Mouse (Mus musculus) thymus, postnatal 10 days (tissue): ENCODE results near the gene Eef1a1.
"Not testable (repeated sequence)": the region's sequence is repeated elsewhere in the genome, so short reads cannot be mapped to it uniquely, and the experiment has no call there.

Source experiments
- DNase-seq, 2 experiments: peaks; one replicate each; pipeline ENCODE4 v3.0.0; 2021; ENCODE audit warnings: low spot score in 2 of 2

Eef1a1 gene

GRCm38 (mm10) chr9:78488890-78489420 lies at the start of gene Eef1a1:
Gene Eef1a1 (minus strand): TSS chr9:78489151.
- DNase-seq = peak; percentile 24 to 41

DNA sequence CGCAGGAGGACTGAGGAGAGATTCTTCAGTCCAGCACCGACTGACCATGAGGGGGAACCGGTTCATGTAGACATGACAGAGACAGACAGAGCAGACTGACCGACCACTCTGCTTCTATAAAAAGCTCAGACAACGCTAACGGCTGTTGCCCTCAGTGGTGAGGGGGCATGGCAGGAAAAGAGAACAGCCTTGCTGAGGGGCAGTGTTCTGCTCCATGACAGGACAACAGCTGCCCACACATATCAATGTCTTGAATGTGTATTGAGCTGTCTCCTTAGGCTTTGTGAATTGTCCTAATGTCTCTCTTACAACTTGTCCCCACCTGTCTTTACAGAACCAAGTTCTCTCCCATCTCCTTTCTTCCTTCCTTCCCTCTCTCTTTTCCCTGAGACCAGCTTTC lies 49.5 kb upstream of the Eef1a1 start:
- no peak for DNase-seq

- no peak for DNase-seq
Observed at GRCm38 (mm10) chr9:78537154-78537873, 48.4 kb upstream of the Eef1a1 start.

DNA sequence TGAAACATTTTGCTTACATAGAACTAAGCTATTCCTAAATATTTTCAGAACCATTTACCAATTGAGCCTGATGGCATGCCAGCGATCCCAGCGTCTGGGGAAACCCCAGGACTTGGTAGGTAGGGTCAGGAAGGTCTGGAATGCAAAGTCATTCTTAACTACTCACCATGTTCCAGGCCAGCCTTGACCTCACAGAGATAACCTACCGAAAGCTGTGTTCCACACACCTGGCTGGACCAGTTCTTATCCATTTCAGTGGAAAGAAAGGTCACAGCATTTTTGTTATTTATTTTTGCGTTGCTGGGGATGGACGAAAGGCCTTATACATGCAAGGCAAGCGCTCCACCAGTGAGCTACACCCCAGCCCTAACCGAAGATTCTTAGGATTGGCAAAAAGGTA lies 45.7 kb upstream of the Eef1a1 start:
- DNase-seq = no peak

DNA sequence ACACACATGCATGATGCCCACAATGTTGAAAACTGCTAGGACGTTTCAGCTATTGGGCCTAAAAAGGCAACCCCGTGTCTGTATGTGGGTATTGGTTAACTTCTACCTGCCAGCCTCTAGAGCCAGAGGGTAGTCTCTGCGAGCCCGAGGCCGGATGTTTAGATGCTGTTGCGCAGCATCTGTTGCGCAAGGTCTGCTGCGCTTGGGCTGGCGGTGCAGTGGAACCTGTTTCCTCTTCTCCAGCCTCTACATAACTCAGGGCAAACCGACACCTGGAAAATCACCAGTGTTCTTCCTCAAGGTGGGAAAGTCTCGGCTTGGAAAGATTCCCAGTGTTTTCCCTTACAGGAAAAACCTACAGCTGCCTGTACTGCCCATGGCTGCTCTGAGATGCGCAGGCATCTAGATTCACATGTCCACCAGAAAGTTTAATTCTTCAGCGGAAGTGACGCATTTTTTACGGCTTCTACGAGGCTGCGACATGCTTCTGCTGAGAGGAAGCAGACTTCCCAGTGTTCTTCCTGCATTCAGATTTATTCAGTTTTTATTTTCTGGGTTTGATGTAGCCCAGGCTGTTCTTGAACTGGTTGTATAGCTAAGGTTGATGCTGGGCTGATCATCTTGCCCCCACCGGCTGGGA lies 44.5 kb upstream of the Eef1a1 start:
- DNase-seq = peak; percentile 37 to 45

GRCm38 (mm10) chr9:78532341-78532819 lies 43.4 kb upstream of the Eef1a1 start:
- no peak for DNase-seq

DNA sequence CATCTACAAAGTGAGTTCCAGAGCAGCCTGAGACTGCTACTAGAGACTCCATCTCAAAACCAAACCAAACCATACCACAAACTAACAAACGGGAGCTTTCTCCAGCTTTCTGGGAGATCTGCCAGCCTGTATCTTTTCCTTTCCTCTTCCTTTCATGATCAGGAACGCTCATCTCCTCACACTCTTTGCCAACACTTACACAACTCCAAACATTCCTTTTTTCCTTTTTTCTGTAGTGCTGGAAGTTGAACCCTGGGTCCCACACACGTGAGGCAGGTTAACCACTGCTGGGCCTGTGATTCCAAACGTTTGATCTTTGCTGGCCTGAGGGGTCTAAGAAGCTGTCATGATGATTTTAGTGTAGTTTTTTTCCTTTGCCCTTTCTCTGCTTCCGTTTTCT lies 42.9 kb upstream of the Eef1a1 start:
- DNase-seq = no peak

DNA sequence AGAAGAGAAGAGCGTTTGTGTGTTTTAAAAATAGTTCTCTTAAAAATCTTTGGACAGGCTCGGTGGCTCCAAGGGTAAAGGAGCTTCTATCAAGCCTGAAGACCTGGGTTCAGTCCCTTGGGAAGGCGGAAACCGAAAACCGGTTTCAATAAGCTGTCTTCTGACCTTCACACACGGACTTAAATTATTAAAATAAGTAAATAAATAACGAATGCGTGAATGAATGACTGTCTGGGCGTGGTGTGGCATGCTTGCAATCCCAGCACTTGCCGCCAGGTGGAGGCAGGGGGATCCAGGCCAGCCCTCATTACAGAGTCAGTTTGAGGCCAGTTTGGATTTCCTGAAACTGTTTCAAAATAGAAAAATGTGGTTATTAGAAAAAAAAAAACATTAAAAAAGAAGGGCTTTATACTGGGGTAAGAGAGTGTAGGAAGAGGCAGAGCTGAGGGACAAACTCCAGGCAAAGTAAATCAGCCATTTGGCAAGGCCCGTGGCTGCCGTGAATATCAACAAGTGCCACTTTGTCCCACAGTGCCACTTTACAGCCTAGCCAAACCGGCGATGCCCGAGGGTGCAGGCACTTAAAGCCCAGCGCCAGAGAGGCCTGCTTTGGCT lies 38.9 kb upstream of the Eef1a1 start:
- DNase-seq = peak; percentile 61 to 79

GRCm38 (mm10) chr9:78527301-78527761 lies 38.4 kb upstream of the Eef1a1 start:
- DNase-seq = peak; percentile 38 to 66

DNA sequence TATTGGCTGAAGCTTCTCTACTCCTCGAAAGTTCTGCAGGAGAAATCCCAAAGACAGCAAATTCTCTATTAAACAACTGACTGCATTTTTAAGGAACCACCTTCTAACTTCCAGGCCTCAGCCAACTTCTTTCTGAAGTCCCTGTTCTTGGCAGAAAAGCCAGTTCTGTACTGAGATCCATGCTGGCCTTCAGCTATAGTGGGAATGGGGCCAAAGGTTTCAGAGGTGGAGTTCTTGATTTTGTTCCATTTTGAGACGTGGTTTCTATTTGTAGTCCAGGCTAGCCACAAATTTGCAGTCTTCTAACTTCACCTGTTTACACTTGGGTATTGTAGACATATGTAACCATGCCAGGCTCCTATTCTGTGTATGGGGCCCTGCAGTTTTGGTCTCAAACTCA lies 37.3 kb upstream of the Eef1a1 start:
- no peak for DNase-seq

DNA sequence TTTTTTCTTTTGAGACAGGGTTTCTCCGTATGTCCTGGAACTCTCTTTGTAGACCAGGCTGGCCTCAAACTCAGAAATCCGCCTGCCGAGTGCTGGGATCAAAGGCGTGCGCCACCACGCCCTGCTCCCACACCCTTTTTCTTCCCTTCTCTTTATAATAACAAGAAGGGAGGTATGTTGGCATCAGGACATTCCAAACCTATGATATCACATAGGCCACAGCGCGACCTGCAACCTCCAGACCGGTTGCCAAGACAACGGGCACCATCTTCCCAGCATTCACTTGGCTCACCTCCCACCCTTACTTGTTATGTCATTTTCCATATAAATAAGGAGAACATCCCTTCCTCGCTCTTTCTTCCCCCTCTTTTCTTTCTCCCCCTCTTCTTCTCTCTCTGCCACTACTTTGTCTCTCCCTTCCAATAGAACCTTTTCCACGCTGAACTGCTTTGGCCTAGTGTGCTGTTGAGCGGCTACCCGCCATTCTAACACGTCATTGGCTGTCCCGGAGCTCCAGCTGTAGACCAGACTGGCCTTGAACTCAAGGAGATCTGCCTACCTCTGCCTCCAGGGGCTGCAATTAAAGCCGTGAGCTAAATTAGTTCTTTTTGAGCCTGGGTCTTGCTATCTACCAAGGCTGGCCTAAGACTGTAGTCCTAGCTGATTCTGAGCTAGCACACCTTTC lies 36.6 kb upstream of the Eef1a1 start:
- DNase-seq = no peak

GRCm38 (mm10) chr9:78521689-78522088 lies 32.7 kb upstream of the Eef1a1 start:
- DNase-seq = peak; percentile 44 to 60

DNA sequence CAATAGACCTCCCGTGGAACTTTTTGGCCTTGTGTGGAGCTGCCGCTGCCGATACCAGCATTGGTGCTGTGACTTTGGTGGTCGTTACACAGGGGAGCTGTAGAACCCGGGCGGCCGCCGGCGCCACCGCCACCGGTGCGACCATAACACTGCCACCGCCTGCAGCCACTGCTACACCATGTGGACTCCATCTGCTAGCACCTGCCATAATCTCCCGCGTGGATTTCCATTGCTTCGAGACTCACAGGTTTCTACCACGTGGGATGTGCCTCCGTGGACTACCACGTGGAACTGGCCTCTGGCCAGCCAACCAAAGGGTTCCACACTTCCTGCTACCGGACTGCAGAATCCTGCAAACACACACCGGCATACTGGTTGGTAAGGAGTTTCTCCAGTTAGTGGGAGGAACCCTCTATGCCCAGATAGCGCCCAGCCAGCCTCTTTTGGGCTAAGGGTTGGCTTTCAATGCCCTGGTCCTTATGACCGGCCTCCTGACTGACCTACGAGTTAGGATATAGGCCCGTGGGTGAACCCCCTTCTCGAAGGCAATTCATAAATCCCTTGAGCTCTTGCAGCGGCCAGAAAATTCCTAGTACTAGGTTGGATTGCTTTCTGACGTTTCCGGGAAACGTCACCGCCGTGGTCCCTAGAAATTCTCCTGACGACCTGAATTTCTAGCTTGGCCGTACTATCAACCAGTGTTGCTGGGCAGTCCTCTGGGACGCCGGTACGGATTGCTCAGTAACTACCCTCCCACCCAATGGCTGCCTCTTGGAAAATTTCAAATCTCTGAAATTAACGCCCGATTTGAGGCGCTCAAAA lies 32.0 kb upstream of the Eef1a1 start:
- peak; percentile 6 to 8 for DNase-seq

DNA sequence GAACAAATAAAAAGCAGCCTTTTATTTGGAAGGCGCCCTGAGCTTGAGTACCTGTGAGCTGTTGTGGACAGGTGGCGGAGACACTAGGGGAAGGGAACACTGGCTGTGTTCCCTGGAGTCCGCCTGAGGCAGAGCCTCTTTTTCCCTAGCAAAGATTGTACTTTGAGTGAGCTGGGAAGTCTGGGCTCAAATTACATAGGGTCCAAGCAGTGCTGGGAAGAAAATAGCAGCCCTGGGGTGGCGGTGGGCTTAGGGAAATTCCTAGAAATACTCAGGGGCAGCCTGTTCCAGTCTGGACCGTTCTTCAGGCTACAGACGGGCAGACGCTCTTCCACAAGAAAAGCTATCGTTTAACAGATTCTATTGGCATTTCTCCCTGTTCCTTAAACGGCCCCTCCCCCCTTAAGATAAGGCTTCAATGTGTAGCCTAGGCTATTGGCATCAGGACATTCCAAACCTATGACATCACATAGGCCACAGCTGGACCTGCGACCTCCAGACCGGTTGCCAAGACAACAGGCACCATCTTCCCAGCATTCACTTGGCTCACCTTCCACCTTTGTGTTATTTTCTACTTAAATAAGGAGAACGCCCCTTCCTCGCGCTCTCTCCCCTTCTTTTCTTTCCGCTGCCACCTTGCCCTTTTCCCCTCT lies 31.3 kb upstream of the Eef1a1 start:
- no peak for DNase-seq

DNA sequence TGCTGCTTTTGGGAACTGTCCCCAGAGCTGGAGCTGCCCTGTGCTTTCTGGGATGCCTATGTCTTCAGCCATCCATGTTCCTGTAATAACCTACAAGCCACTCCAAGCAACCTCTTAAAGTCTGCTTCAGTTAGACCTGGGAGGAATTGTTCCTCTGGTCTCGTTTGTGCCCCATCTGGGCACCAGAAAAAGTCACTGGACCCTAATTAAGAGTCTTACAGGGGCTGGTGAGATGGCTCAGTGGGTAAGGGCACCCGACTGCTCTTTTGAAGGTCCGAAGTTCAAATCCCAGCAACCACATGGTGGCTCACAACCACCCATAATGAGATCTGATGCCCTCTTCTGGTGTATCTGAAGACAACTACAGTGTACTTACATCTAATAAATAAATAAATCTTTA lies 28.3 kb upstream of the Eef1a1 start:
- not testable (repeated sequence) for DNase-seq

DNA sequence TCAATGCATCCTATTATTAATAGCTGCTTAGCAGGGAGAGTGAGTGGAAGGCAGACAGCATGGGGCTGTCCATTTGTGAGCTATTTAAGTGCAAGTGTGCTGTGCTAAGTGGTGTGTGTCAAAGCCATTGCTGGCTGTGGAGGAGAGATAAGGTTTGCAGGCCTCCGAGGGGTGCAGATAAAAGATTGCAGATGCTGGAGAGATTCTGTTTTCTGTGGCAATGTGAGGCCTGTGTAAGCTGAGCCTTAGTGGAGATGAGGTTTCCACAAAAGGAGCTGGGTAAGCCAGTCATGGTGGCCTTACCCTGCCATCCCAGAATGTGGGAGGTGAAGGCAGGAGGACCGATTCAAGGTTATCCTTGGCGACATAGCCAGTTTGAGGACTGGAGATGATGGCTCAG lies 27.2 kb upstream of the Eef1a1 start:
- no peak for DNase-seq

- no peak for DNase-seq
Observed at GRCm38 (mm10) chr9:78514681-78515080, 25.7 kb upstream of the Eef1a1 start.

- DNase-seq = no peak
Observed at GRCm38 (mm10) chr9:78513776-78514500, 25.0 kb upstream of the Eef1a1 start.

DNA sequence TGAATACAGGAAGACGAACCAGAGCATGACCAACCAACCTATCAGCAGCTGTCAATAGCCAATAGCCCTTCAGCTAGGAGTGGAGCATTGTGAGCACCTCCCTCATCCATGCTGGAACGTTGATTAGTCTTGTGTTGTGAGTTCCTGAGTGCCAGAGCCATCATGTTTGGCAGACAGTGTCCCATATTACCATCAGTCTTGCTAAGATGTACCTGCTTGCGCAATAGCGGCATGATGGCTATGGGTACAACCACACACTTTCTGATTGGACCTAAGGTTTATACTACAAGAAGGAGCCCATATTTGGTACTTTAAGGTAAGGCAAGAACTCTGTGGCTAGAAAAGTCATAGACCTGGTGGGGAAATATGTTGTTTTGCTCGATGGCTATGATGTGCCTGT lies 22.8 kb upstream of the Eef1a1 start:
- DNase-seq = no peak
